Mouse (Mus musculus): ENCODE measurements around the gene Eid2. TPM values are rescaled to one million over a fixed set of nuclear protein-coding genes. Genes with fewer than 3 reads are reported as not detected.

Eid2 gene
- polyA plus RNA-seq, 1 experiment = 44.4 TPM

- WGBS = under 1% methylated on average over 45 of the region's 45 CpGs
- no peak within 1 kb of the TSS for H3K27ac ChIP-seq (ENCODE audit: insufficient read depth, low read length)
- peak; percentile 75; the same call in 1 of the 2 replicates for TF ChIP-seq POLR2A (IDR thresholded peaks at IDR 0.05; ENCODE audit: borderline replicate concordance, insufficient read depth, low read length)
- TF ChIP-seq CTCF (IDR thresholded peaks at IDR 0.05; ENCODE audit: borderline replicate concordance, insufficient read depth, low read depth, low read length) = no peak
These were observed 44.4 kb downstream of the Eid2 start, which contains the start of gene Timm50 for GRCm38 (mm10) chr7:28311926-28312543. Timm50 (minus strand) TSS chr7:28312072.

GRCm38 (mm10) chr7:28318036-28318435 lies 50.4 kb downstream of the Eid2 start:
- Histone ChIP-seq H3K4me3 (replicated peaks; ENCODE audit: insufficient read depth, low read depth, low read length) (no peak overlapping the region), H3K4me1 (ENCODE audit: control insufficient read depth, insufficient read depth, low read length) (no peaks in the 10 kb centered on the region), H3K27ac (ENCODE audit: insufficient read depth, low read length) (no peak overlapping the region), H3K27me3 (ENCODE audit: control insufficient read depth, insufficient read depth, low read length) (no peaks in the 10 kb centered on the region)
- TF ChIP-seq POLR2A (IDR thresholded peaks at IDR 0.05; ENCODE audit: borderline replicate concordance, insufficient read depth, low read length) (no peak), CTCF (IDR thresholded peaks at IDR 0.05; ENCODE audit: borderline replicate concordance, insufficient read depth, low read depth, low read length) (no peak)
- WGBS = 91% methylated on average over 3 of the region's 3 CpGs
- no peak for DNase-seq

More at GRCm38 (mm10) chr7:28311926-28312543, 44.4 kb downstream of the Eid2 start, which contains the start of gene Timm50:
- Histone ChIP-seq H3K4me3 (replicated peaks; ENCODE audit: insufficient read depth, low read depth, low read length) (peak within 1 kb of the TSS; percentile 68), H3K27me3 (ENCODE audit: control insufficient read depth, insufficient read depth, low read length) (no peaks in the 10 kb centered on the region), H3K4me1 (ENCODE audit: control insufficient read depth, insufficient read depth, low read length) (no peaks in the 10 kb centered on the region; the same call in 1 of the 2 replicates)
- DNase-seq = peak; percentile 98 to 99

GRCm38 (mm10) chr7:28318714-28319113 lies 51.0 kb downstream of the Eid2 start:
- no peaks in the 10 kb centered on the region for H3K4me1 ChIP-seq (ENCODE audit: control insufficient read depth, insufficient read depth, low read length)
- TF ChIP-seq POLR2A (IDR thresholded peaks at IDR 0.05; ENCODE audit: borderline replicate concordance, insufficient read depth, low read length) = no peak
- no peak for TF ChIP-seq CTCF (IDR thresholded peaks at IDR 0.05; ENCODE audit: borderline replicate concordance, insufficient read depth, low read depth, low read length)
- H3K4me3 ChIP-seq (replicated peaks; ENCODE audit: insufficient read depth, low read depth, low read length) = no peak overlapping the region
- DNase-seq = no peak
- H3K27ac ChIP-seq (ENCODE audit: insufficient read depth, low read length) = no peak overlapping the region
- H3K27me3 ChIP-seq (ENCODE audit: control insufficient read depth, insufficient read depth, low read length) = no peaks in the 10 kb centered on the region
- WGBS = 93% methylated on average over 17 of the region's 17 CpGs

Other genes starting within 250 kb of the Eid2 start
- 217 and 222 TPM in 2 replicates for gene Psmc4, start 217.8 kb upstream of the Eid2 start, polyA plus RNA-seq (2012; rRNA removed)
- gene Fcgbp, start 196.6 kb upstream of the Eid2 start, polyA plus RNA-seq (2012; rRNA removed) = 0.24 and 0.29 TPM in 2 replicates
- gene 9530053A07Rik, start 138.4 kb upstream of the Eid2 start, polyA plus RNA-seq (2012; rRNA removed) = 0.02 and 0.03 TPM in 2 replicates
- gene Fbl, start 98.2 kb upstream of the Eid2 start, polyA plus RNA-seq (2012; rRNA removed) = 67.0 and 72.8 TPM in 2 replicates
- 27.3 and 29.6 TPM in 2 replicates for gene Dyrk1b, start 88.4 kb upstream of the Eid2 start, polyA plus RNA-seq (2012; rRNA removed)
- gene Eid2b, start 9.9 kb downstream of the Eid2 start, polyA plus RNA-seq (2012; rRNA removed) = 21.2 and 23.1 TPM in 2 replicates
- gene Selenov, start 23.3 kb downstream of the Eid2 start, polyA plus RNA-seq (2012; rRNA removed) = 0.59 and 1.4 TPM in 2 replicates
- 1.3 and 1.4 TPM in 2 replicates for gene Dll3, start 34.4 kb downstream of the Eid2 start, polyA plus RNA-seq (2012; rRNA removed)
- 75.7 and 78.6 TPM in 2 replicates for gene Timm50, start 44.2 kb downstream of the Eid2 start, polyA plus RNA-seq (2012; rRNA removed)
- gene Supt5, start 70.9 kb downstream of the Eid2 start, polyA plus RNA-seq (2012; rRNA removed) = 121 and 125 TPM in 2 replicates
- gene Rps16, start 82.8 kb downstream of the Eid2 start, polyA plus RNA-seq (2012; rRNA removed) = 510 and 514 TPM in 2 replicates
- 4.2 and 4.3 TPM in 2 replicates for gene Plekhg2, start 104.7 kb downstream of the Eid2 start, polyA plus RNA-seq (2012; rRNA removed)
- 3.7 and 3.9 TPM in 2 replicates for gene Zfp36, start 112.4 kb downstream of the Eid2 start, polyA plus RNA-seq (2012; rRNA removed)
- 47.9 and 49.5 TPM in 2 replicates for gene Med29, start 124.8 kb downstream of the Eid2 start, polyA plus RNA-seq (2012; rRNA removed)
- gene Paf1, start 125.1 kb downstream of the Eid2 start, polyA plus RNA-seq (2012; rRNA removed) = 104 and 124 TPM in 2 replicates
- 2.0 and 2.2 TPM in 2 replicates for gene Gmfg, start 169.6 kb downstream of the Eid2 start, polyA plus RNA-seq (2012; rRNA removed)
- gene Lrfn1, start 184.1 kb downstream of the Eid2 start, polyA plus RNA-seq (2012; rRNA removed) = 39.6 and 41.5 TPM in 2 replicates
- gene Ifnl2, start 242.6 kb downstream of the Eid2 start, polyA plus RNA-seq (2012; rRNA removed) = not detected in 2 replicates

All from cerebellum, adult 2 months (tissue).